Mouse (Mus musculus): ENCODE data around the gene Crim1.

DNA sequence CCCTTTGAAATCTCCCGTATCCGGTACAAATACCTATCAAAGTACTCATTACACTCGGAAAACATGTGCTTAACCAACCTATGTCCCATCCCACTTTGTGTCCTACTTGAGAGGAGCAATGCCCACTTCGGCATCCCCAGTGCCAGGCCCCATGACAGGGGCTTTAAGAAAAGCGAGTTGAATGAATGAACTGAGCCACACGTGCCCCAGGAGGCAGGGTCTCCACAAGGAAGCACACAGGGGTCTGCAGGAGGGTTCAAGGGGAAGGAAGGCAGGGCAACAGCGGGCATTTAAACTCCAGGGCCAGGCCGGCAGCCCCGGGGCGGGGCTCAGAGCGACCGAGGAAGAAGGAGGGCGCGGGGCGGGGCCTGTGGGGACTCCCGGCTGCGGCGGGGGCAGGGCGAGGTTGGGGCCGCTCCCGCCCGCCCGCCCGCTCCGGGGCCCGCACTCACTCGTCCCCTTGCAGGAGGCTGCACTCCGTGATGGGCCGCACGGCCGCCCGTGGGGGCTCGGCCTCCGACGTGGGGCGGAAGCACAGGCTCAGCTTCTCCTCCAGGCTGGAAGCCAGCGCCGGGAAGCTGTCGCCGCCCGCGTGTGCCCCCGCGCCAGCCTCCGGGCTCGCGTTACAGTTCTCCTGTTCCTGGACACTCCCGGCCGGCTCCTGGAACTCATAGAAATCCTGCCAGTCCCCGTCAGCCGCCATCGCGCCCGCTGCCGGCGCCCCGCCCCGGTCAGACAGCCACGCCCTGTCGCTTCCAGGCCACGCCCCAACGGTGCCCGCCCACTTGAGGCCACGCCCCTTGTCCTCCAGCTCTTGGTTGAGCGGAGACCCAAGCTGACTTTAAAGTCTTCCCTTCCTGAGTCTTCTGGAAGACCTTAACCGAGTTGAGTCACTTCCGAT is 217.6 kb downstream of the Crim1 start, which contains the start of gene Fez2:
- TF ChIP-seq CTCF (IDR thresholded peaks at IDR 0.05; ENCODE audit: control insufficient read depth, insufficient read depth, insufficient read length): no peak
- no peak for TF ChIP-seq USF1 (IDR thresholded peaks at IDR 0.05; ENCODE audit: low read depth)
- TF ChIP-seq MAX (IDR thresholded peaks at IDR 0.05): no peak

Measured in C2C12 (cell line).